Mouse (Mus musculus): Measurements from ENCODE around the gene Tas2r143. TPM values are rescaled to one million over a fixed set of nuclear protein-coding genes. Genes with fewer than 3 reads are reported as not detected.

Gene Tas2r143
- total RNA-seq, 2 experiments from 2014 or later = not detected

Other genes starting within 250 kb of the Tas2r143 start
- not detected for gene Tas2r144, start 184.9 kb upstream of the Tas2r143 start, total RNA-seq (2021)
- gene Gstk1, start 154.3 kb upstream of the Tas2r143 start, total RNA-seq (2021) = 1 to 10 TPM; 5.1 to 7.1 TPM
- gene Tmem139, start 138.3 kb upstream of the Tas2r143 start, total RNA-seq (2021) = not detected
- 10 to 100 TPM; 29.7 to 35.5 TPM for gene Casp2, start 135.3 kb upstream of the Tas2r143 start, total RNA-seq (2021)
- 1 to 10 TPM; 3.9 to 4.8 TPM for gene Clcn1, start 113.6 kb upstream of the Tas2r143 start, total RNA-seq (2021)
- gene Fam131b, start 75.6 kb upstream of the Tas2r143 start, total RNA-seq (2021) = 100 to 1,000 TPM; 123 to 133 TPM
- 10 to 100 TPM; 55.8 to 57.6 TPM for gene Zyx, start 50.6 kb upstream of the Tas2r143 start, total RNA-seq (2021)
- under 1 TPM; 0.22 to 0.26 TPM for gene Epha1, start 27.0 kb upstream of the Tas2r143 start, total RNA-seq (2021)
- not detected for gene Tas2r135, start 5.2 kb downstream of the Tas2r143 start, total RNA-seq (2021)
- not detected for gene Tas2r126, start 34.3 kb downstream of the Tas2r143 start, total RNA-seq (2021)
- gene Olfr458, start 65.0 kb downstream of the Tas2r143 start, total RNA-seq (2021) = not detected
- not detected for gene Olfr457, start 76.1 kb downstream of the Tas2r143 start, total RNA-seq (2021)
- not detected for gene Olfr456, start 87.0 kb downstream of the Tas2r143 start, total RNA-seq (2021)
- not detected for gene Olfr455, start 147.3 kb downstream of the Tas2r143 start, total RNA-seq (2021)
- not detected for gene Tcaf3, start 197.5 kb downstream of the Tas2r143 start, total RNA-seq (2021)
- gene Tcaf2, start 245.0 kb downstream of the Tas2r143 start, total RNA-seq (2021) = 1 to 10 TPM; 1.3 to 1.6 TPM

Measured in left cerebral cortex, postnatal 10 days (tissue).